Mouse (Mus musculus) c-Kit-positive CD71-positive TER-119-positive erythroid progenitor cells, embryonic 14.5 days (primary cell): ENCODE measurements at regions not wholly inside any gene's neighbourhood (a gene's known extent, or its start where the extent isn't known, plus 50 kb on each side); places are given as distances from the start of the nearest gene placed in this dataset.
A peak's percentile ranks its signal among the peaks of the same experiment; 100 is the strongest.
"Not testable (repeated sequence)": the region's sequence is repeated elsewhere in the genome, so short reads cannot be mapped to it uniquely, and the experiment has no call there.

Experiments
- DNase-seq: peaks from one replicate; pipeline ENCODE4 v3.0.0-alpha.2; 2013; ENCODE audit warnings: low spot score

DNA sequence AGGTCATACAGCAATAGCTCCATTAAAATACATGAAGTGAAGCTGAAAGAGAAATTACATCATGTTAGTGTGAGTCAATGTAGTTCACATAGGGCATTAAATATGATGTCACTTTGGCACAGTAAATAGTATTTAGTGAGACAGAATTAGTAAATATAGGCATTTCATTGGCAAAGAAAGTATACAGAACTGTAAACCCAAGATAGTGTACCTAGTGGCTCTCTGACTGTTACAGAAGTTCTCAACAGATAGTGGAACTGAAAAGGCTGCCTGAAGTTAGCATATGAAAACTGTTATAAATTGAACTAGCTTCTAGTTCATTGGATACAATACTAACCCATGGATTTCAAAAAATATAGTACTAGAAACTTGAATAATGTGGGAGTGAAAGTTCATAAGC lies 1642.1 kb upstream of the Cdh6 start:
- no peak for DNase-seq

GRCm38 (mm10) chr15:14806849-14807248 lies 1633.4 kb upstream of the Cdh6 start:
- DNase-seq, result no peak

GRCm38 (mm10) chr15:14795221-14795620 lies 1621.7 kb upstream of the Cdh6 start:
- no peak for DNase-seq

DNA sequence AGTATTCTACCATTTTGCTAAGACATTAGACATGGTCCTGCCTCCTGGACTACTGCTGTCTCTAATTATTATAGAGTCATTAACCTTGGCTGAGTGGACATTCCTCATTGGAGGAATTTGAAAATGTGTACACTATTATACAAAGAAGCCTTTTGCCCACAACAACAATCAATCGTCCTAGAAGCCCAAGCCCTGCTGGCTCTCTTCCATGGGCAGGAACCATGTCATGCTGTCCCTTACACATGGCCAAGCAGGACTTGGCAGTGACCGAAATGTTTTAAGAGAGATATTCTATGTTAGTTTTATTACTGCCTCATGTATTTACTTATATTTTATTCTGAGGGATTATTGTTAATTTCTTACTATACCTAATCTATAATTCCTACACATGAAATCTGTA lies 1607.3 kb upstream of the Cdh6 start:
- no peak for DNase-seq

DNA sequence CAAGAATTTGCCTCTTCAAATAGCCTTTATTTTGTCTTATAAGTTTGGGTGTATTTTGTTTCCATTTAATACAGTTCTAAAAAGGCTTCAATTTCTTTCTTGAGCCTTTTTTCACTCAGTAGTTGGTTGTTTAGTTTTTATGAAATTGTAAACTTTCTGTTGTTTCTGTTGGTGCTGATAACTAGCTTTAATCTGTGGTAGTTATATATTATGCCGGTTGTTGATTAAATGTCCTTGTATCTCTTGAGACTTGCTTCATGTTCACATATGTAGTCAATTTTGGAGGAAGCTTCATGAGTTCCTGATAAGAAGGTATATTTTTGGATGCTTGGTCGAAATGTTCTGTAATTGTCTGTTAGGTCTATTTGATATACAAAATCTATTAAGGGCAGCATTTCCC lies 1568.3 kb upstream of the Cdh6 start:
- DNase-seq, result no peak

- DNase-seq, result not testable (repeated sequence)
Observed at GRCm38 (mm10) chr15:14697925-14698324, 1524.5 kb upstream of the Cdh6 start.

- DNase-seq, result no peak
Observed at GRCm38 (mm10) chr15:14696481-14696880, 1523.0 kb upstream of the Cdh6 start.

- no peak for DNase-seq
Observed at GRCm38 (mm10) chr15:14689141-14689540, 1515.7 kb upstream of the Cdh6 start.

GRCm38 (mm10) chr15:14642291-14642690 lies 1468.8 kb upstream of the Cdh6 start:
- DNase-seq, result no peak

DNA sequence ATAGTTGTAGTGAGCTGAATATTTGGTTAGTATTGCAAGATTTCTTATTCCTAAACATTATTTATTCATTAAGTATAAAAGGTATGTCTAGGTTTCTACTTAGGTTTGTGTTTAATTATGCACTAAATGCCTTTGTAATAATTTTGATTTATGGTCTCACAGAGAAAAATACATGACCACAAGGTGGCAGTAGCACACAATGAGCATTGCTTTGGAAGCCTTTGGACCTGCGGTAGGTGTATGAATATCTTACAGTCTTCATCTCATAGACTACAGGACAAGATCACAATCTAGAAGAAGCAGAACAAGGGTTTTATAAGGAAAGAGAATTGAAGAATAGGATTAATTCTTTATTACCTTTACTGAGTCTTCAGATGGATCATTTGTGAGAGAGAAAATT lies 1455.0 kb upstream of the Cdh6 start:
- peak; percentile 2 for DNase-seq

DNA sequence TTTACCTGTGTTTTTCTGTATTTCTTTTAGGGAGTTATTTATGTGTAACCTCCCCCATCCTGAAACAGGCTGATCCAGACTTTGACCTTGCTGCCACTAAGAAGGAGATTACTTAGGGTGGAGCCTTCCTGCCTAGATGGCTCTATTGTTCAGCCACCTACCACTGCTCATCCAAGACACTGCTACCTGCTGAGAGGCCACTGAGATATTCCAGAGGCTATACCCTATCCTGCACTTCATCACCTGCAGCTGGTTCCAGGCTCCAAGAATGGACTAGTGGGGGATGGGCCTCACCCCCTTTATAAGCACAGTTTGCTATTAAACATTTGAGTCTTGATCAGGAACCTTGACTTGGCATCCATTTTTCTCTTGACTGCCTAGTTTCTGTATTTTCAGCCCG lies 1433.2 kb upstream of the Cdh6 start:
- no peak for DNase-seq
